Mouse (Mus musculus): ENCODE results near the gene Tnrc6b.

- TF ChIP-seq CTCF (IDR thresholded peaks at IDR 0.05; ENCODE audit: low read depth, low read length) = no peak
- no peak for TF ChIP-seq POLR2A (IDR thresholded peaks at IDR 0.05; ENCODE audit: extremely low read depth, insufficient read depth, low read length)
Measured at GRCm38 (mm10) chr15:80744667-80745422, 33.7 kb downstream of the Tnrc6b start.
